Mouse (Mus musculus) midbrain, postnatal 0 days (tissue): ENCODE measurements around the gene Slx4. TPM values are rescaled to one million over a fixed set of nuclear protein-coding genes. Genes with fewer than 3 reads are reported as not detected.
"Not testable (repeated sequence)": the region's sequence is repeated elsewhere in the genome, so short reads cannot be mapped to it uniquely, and the experiment has no call there.

Experiments used
- ATAC-seq: fragments of 200-750 bp; cut with Nextera tagmentation; 2 replicates; pipeline ENCODE4 v1.8.0; 2017; ENCODE audit warnings: moderate number of reproducible peaks, mild to moderate bottlenecking, moderate TSS enrichment, moderate library complexity; ENCODE audit not compliant: low FRiP score
- DNase-seq: peaks from one replicate; pipeline ENCODE4 v3.0.0-alpha.2; 2015; ENCODE audit warnings: low spot score
- H3K27ac ChIP-seq: fragments of 300-500 bp; sonication (generic); 2 replicates; pipeline ENCODE4 v1.5.1; 2014; ENCODE audit warnings: low read depth, mild to moderate bottlenecking, low read length, mixed read lengths
- H3K27me3 ChIP-seq: fragments of 300-500 bp; sonication (generic); 2 replicates; pipeline ENCODE4 v1.6.1; 2014; ENCODE audit warnings: low read length, control low read depth, mixed read lengths; ENCODE audit not compliant: insufficient read depth
- H3K36me3 ChIP-seq: fragments of 300-500 bp; sonication (generic); 2 replicates; pipeline ENCODE4 v1.6.1; 2014; ENCODE audit warnings: low read length, control low read depth, mixed read lengths; ENCODE audit not compliant: insufficient read depth
- H3K4me1 ChIP-seq: fragments of 300-500 bp; sonication (generic); 2 replicates; pipeline ENCODE4 v1.6.1; 2014; ENCODE audit warnings: mild to moderate bottlenecking, control low read depth, antibody characterized with exemption, low read length, mixed read lengths; ENCODE audit not compliant: insufficient read depth
- H3K4me2 ChIP-seq: fragments of 300-500 bp; sonication (generic); 2 replicates; pipeline ENCODE4 v1.6.1; 2014; ENCODE audit warnings: low read depth, mild to moderate bottlenecking, low read length, mixed read lengths; ENCODE audit not compliant: poor library complexity, severe bottlenecking
- H3K4me3 ChIP-seq: fragments of 300-500 bp; sonication (generic); 2 replicates; pipeline ENCODE4 v1.5.1; 2014; ENCODE audit warnings: low read depth, mild to moderate bottlenecking, low read length, moderate library complexity
- H3K9ac ChIP-seq: fragments of 300-500 bp; sonication (generic); replicated peaks from 2 replicates; pipeline ENCODE4 v1.6.1; 2014; ENCODE audit warnings: mild to moderate bottlenecking, low read length, moderate library complexity, mixed read lengths; ENCODE audit not compliant: poor library complexity, severe bottlenecking
- H3K9me3 ChIP-seq: fragments of 300-500 bp; sonication (generic); 2 replicates; pipeline ENCODE4 v1.6.1; 2016; ENCODE audit warnings: low read length, control low read depth
- CTCF ChIP-seq: IDR thresholded peaks from 2 replicates; pipeline ENCODE4 v1.5.1; 2016; ENCODE audit warnings: antibody characterized with exemption, mild to moderate bottlenecking
- WGBS: fragments of 180-500 bp; shearing (Covaris S2); extraction: QIAGEN DNeasy Blood & Tissue Kit; methylation state at CpG from one replicate; pipeline ENCODE4 v1.1.7; 2014; 5-methylcytosine and 5-hydroxymethylcytosine counted together
- polyA plus RNA-seq: library from polyadenylated mRNA; unstranded; fragments of >200 nt; fragmentation: Nextera tagmentation; extraction: Ambion mirVana; gene quantifications from 2 replicates; pipeline ENCODE4 v1.2.1, GENCODE M21; 2015
- total RNA-seq: library from RNA; depleted of rRNA; stranded (reverse); fragments of >200 nt; gene quantifications from 2 replicates; pipeline ENCODE4 v1.2.3, GENCODE M21; 2014

Slx4 gene
- total and polyA plus RNA-seq, 2 experiments from 2014 or later, result 19.3 to 48.4 TPM

GRCm38 (mm10) chr16:4021241-4021640, 17.7 kb upstream of the Slx4 start:
- 84% methylated on average over 1 of the region's 1 CpGs for WGBS
- Histone ChIP-seq H3K27ac (no peak overlapping the region), H3K4me2 (no peak overlapping the region), H3K4me1 (no peaks in the 10 kb centered on the region), H3K27me3 (no peaks in the 10 kb centered on the region), H3K36me3 (no peaks in the 10 kb centered on the region), H3K9me3 (no peaks in the 10 kb centered on the region), H3K4me3 (no peak overlapping the region), H3K9ac (no peak overlapping the region)
- no peak for TF ChIP-seq CTCF
- no peak for ATAC-seq
- no peak for DNase-seq

DNA sequence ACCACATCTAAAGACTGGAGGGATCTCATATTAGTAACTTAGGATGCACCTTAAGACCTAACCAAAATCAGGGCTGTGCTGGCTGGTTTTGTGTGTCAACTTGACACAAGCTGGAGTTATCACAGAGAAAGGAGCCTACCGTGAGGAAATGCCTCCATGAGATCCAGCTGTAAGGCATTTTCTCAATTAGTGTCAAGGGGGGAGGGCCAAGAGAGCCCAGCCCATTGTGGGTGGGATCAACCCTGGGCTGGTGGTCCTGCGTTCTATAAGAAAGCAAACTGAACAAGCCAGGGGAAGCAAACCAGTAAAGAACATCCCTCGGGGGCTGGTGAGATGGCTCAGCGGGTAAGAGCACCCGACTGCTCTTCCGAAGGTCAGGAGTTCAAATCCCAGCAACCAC, 13.9 kb upstream of the Slx4 start:
- H3K27ac ChIP-seq, H3K9ac ChIP-seq, ATAC-seq, DNase-seq, H3K4me2 ChIP-seq, H3K4me3 ChIP-seq, H3K9me3 ChIP-seq, H3K4me1 ChIP-seq, H3K27me3 ChIP-seq, H3K36me3 ChIP-seq: not testable (repeated sequence)
- 87% methylated on average over 6 of the region's 6 CpGs for WGBS

- not testable (repeated sequence) for ATAC-seq, H3K4me2 ChIP-seq, H3K27me3 ChIP-seq, DNase-seq, H3K4me1 ChIP-seq, H3K27ac ChIP-seq, H3K4me3 ChIP-seq, H3K36me3 ChIP-seq, H3K9ac ChIP-seq, H3K9me3 ChIP-seq
- WGBS, result 76% methylated on average over 17 of the region's 17 CpGs
Measured at GRCm38 (mm10) chr16:4016786-4017185, 13.2 kb upstream of the Slx4 start.

DNA sequence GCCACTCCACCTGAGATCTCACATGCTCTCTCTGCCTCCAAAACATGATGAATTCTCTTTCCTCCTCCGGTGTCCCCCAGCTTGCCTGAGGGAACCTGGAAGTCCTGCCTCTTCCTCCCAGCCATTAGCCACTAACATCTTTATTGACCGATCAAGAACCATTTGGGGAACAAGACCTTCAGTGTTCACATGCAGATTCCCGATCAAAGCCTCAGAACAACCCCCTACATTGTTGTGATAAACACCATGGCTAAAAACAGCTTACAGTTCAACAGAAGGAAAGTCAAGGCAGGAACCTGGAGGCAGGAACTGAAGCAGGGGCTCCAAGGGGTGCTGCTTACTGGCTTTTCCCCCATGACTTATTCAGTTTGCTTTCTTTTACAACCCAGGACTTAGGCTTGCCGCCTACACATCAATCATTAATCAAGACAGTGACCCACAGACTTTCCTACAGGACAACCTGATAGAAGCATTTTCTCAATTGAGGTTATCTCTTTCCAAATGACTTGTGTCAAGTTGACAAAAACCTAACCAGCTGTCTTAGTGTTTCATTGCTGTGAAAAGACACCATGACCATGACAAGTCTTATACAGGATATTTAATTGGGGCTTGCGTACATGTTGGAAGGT, 10.6 kb upstream of the Slx4 start:
- H3K9me3 ChIP-seq, result no peaks in the 10 kb centered on the region
- H3K4me3 ChIP-seq, result no peak overlapping the region
- no peak for TF ChIP-seq CTCF
- 84% methylated on average over 5 of the region's 5 CpGs for WGBS
- H3K4me1 ChIP-seq, result no peaks in the 10 kb centered on the region
- ATAC-seq (no peak), DNase-seq (no peak)
- H3K27ac ChIP-seq, result no peak overlapping the region
- H3K27me3 ChIP-seq, result no peaks in the 10 kb centered on the region
- H3K9ac ChIP-seq, result no peak overlapping the region
- H3K4me2 ChIP-seq, result no peak overlapping the region
- H3K36me3 ChIP-seq, result no peaks in the 10 kb centered on the region

DNA sequence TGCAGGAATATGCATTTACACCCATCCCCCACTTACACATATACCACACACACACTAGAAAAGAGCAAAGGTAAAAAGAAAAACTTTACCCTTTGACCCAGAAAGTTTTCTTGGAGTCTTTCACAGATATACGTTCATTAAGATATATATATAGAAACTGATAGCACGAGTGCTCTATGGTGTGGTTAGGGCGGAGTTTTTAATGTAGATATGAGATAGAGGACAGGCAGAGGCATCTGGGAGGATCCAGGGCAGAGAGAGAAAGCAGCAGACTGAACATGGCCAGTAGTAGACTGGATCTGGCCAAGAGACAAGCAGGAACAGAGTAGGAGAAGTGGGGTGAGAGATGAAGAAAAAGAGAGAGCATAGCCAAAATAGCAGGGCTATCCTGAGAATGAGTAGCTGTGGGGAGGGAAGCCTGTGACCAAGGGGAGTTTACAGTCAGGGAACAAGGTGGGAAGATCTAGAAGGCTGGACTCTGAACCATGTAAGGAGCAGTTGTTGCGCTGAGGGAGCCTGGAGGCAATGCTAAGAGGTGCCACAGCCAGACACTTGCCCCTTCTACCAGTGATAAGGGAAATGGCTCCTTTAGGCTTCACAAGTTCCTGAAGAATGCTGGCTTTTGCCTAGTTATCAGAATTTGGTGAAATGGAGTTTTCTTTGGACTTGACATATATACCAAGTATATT, 9.5 kb upstream of the Slx4 start:
- no peak overlapping the region for H3K4me3 ChIP-seq
- no peaks in the 10 kb centered on the region for H3K36me3 ChIP-seq
- TF ChIP-seq CTCF, result no peak
- WGBS, result 75% methylated on average over 4 of the region's 4 CpGs
- no peak overlapping the region for H3K4me2 ChIP-seq
- DNase-seq (no peak), ATAC-seq (no peak)
- no peaks in the 10 kb centered on the region for H3K27me3 ChIP-seq
- no peak overlapping the region for H3K27ac ChIP-seq
- H3K9ac ChIP-seq, result no peak overlapping the region
- H3K9me3 ChIP-seq, result no peaks in the 10 kb centered on the region
- no peaks in the 10 kb centered on the region for H3K4me1 ChIP-seq

DNA sequence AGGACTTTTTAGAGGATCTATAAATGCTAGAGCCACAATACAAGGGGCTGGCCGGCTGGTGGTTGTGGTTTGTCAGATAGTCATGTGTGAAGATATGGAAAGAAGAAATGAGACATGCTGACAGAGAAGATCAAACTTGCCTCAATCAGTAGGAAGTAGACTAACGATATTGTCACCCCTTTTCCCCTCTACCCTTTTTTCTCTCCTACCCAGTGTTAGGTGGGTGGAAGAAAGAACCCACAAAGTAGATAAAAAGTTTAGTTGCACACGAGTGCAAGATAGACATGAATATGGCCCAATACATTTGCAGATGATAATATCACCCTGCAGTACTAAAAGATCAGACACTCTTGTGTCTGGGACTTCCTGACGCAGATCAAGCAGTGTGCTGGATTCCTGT, 15.2 kb downstream of the Slx4 start:
- DNase-seq, result no peak
- Histone ChIP-seq H3K27ac (no peak overlapping the region), H3K36me3 (peaks cover 84% of the 10 kb centered on the region), H3K4me2 (no peak overlapping the region), H3K4me1 (no peaks in the 10 kb centered on the region), H3K9me3 (no peaks in the 10 kb centered on the region), H3K4me3 (no peak overlapping the region), H3K9ac (no peak overlapping the region), H3K27me3 (no peaks in the 10 kb centered on the region)
- no peak for ATAC-seq
- 94% methylated on average over 4 of the region's 4 CpGs for WGBS
- no peak for TF ChIP-seq CTCF
